In genomic region chr2:94236479-94236878, GRCm38 (mm10) we compare ENCODE assay signal across 16 mouse cellular contexts.
"Had no signal": no experiment of that assay in that cellular context is flagged by ENCODE, and none has a peak within 500 bp of the region (broad histone marks: within the 10 kb centered on the region; RNA-seq: fewer than 3 reads in every experiment).

No protein-coding gene starts in this region.

- H3K36me3 ChIP-seq: limb, embryonic 10.5 days; liver, embryonic 12.5 days; lung, embryonic 15.5 days; midbrain, embryonic 15.5 days; neural tube, embryonic 13.5 days had no signal

- H3K4me3 ChIP-seq: layer of hippocampus, adult 2 months; left cerebral cortex, adult 2 months; limb, embryonic 10.5 days; liver, embryonic 12.5 days; lung, embryonic 15.5 days; midbrain, embryonic 15.5 days; neural tube, embryonic 13.5 days had no signal

- ATAC-seq: liver, embryonic 12.5 days; midbrain, embryonic 15.5 days had no signal

- H3K27ac ChIP-seq: layer of hippocampus, adult 2 months; left cerebral cortex, adult 2 months; limb, embryonic 10.5 days; liver, embryonic 12.5 days; lung, embryonic 15.5 days; macrophage; midbrain, embryonic 15.5 days; neural tube, embryonic 13.5 days had no signal

- H3K4me2 ChIP-seq: liver, embryonic 12.5 days; lung, embryonic 15.5 days; midbrain, embryonic 11.5 days; midbrain, embryonic 15.5 days; neural tube, embryonic 13.5 days had no signal

- H3K9me3 ChIP-seq: limb, embryonic 10.5 days; liver, embryonic 12.5 days; lung, embryonic 15.5 days; midbrain, embryonic 15.5 days; neural tube, embryonic 13.5 days had no signal

- DNase-seq: kidney, adult 11 months; kidney, adult 9 months; kidney, postnatal 10 days; kidney, postnatal 4 days; lung, postnatal 14 days; right cerebral cortex, postnatal 25 days; thymus, postnatal 4 days had no signal

- H3K9ac ChIP-seq: liver, embryonic 12.5 days; lung, embryonic 15.5 days; midbrain, embryonic 15.5 days; neural tube, embryonic 13.5 days had no signal
